Mouse (Mus musculus): Measurements from ENCODE around the gene Slc35c1. TPM values are rescaled to one million over a fixed set of nuclear protein-coding genes. Genes with fewer than 3 reads are reported as not detected.

Gene Slc35c1
- total and polyA plus RNA-seq, 2 experiments from 2014 or later: 9.1 to 14.4 TPM

GRCm38 (mm10) chr2:92459141-92459920 is 1.0 kb downstream of the Slc35c1 start:
- H3K4me2 ChIP-seq (ENCODE audit: low read depth): peak overlapping the region; percentile 94
- peak overlapping the region; percentile 87 for H3K4me3 ChIP-seq (ENCODE audit: low read depth, low read length)
- peaks cover 3% of the 10 kb centered on the region for H3K36me3 ChIP-seq (ENCODE audit: insufficient read depth)
- peak overlapping the region; percentile 72 for H3K9ac ChIP-seq
- WGBS: under 1% methylated on average over 55 of the region's 55 CpGs
- H3K27ac ChIP-seq (ENCODE audit: low read depth, low read length): peak overlapping the region; percentile 54
- ATAC-seq (peak; percentile 93), DNase-seq (peak; percentile 88)
- H3K27me3 ChIP-seq (ENCODE audit: insufficient read depth, low read length): no peaks in the 10 kb centered on the region; the same call in 1 of the 2 replicates
- H3K9me3 ChIP-seq (ENCODE audit: low read length): no peaks in the 10 kb centered on the region
- H3K4me1 ChIP-seq (ENCODE audit: insufficient read depth): peaks cover 23% of the 10 kb centered on the region
- no peak for TF ChIP-seq CTCF (IDR thresholded peaks at IDR 0.05; ENCODE audit: low read depth)

GRCm38 (mm10) chr2:92458481-92458880 is 1.9 kb downstream of the Slc35c1 start:
- ATAC-seq (no peak), DNase-seq (no peak)
- Histone ChIP-seq H3K4me2 (ENCODE audit: low read depth) (peak overlapping the region; percentile 94), H3K4me1 (ENCODE audit: insufficient read depth) (peaks cover 23% of the 10 kb centered on the region), H3K4me3 (ENCODE audit: low read depth, low read length) (peak overlapping the region; percentile 87), H3K9me3 (ENCODE audit: low read length) (no peaks in the 10 kb centered on the region), H3K27ac (ENCODE audit: low read depth, low read length) (no peak overlapping the region), H3K9ac (peak overlapping the region; percentile 72), H3K36me3 (ENCODE audit: insufficient read depth) (peaks cover 12% of the 10 kb centered on the region), H3K27me3 (ENCODE audit: insufficient read depth, low read length) (no peaks in the 10 kb centered on the region; the same call in 1 of the 2 replicates)
- TF ChIP-seq CTCF (IDR thresholded peaks at IDR 0.05; ENCODE audit: low read depth): no peak
- whole genome bisulfite sequencing: 76% methylated on average over 13 of the region's 13 CpGs

DNA sequence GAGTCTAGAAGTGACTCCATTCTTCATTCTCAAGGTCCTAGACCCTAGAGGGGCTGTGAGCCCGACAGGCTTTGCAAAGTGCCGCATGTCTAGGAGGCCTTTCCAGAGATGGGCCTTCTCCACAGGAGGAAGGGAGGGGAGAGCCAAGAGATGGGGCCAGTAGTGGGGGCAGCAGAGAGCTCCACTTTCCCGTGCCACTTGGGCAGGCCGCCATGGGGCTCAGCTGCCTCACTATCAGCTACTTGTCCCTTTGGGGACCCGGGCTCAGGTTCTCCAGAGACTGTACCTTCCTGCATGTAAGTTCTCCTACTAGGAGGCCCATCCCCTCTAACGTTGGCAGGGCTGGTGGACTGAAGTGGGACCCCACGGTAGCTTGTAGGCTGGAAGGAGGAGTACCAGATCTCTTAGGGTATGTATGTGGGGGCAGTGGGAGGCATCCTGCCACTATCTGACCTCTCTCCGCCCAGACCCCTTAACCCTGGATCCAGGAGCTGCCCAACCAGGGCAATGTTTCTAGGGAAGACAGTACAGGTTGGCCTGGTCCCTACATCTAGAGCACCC is 3.3 kb downstream of the Slc35c1 start:
- WGBS: 67% methylated on average over 8 of the region's 8 CpGs
- Histone ChIP-seq H3K4me2 (ENCODE audit: low read depth) (peak overlapping the region; percentile 94), H3K36me3 (ENCODE audit: insufficient read depth) (peaks cover 25% of the 10 kb centered on the region), H3K27ac (ENCODE audit: low read depth, low read length) (no peak overlapping the region), H3K9ac (peak overlapping the region; percentile 22; the same call in 1 of the 2 replicates), H3K4me1 (ENCODE audit: insufficient read depth) (peaks cover 23% of the 10 kb centered on the region), H3K4me3 (ENCODE audit: low read depth, low read length) (no peak overlapping the region), H3K9me3 (ENCODE audit: low read length) (no peaks in the 10 kb centered on the region), H3K27me3 (ENCODE audit: insufficient read depth, low read length) (no peaks in the 10 kb centered on the region; the same call in 1 of the 2 replicates)
- ATAC-seq (no peak), DNase-seq (no peak)
- TF ChIP-seq CTCF (IDR thresholded peaks at IDR 0.05; ENCODE audit: low read depth): no peak

- H3K4me3 ChIP-seq (ENCODE audit: low read depth, low read length): no peak overlapping the region
- no peak for DNase-seq
- H3K9me3 ChIP-seq (ENCODE audit: low read length): no peaks in the 10 kb centered on the region
- no peak for TF ChIP-seq CTCF (IDR thresholded peaks at IDR 0.05; ENCODE audit: low read depth)
- no peaks in the 10 kb centered on the region; the same call in 1 of the 2 replicates for H3K27me3 ChIP-seq (ENCODE audit: insufficient read depth, low read length)
- H3K4me2 ChIP-seq (ENCODE audit: low read depth): no peak overlapping the region
- H3K27ac ChIP-seq (ENCODE audit: low read depth, low read length): no peak overlapping the region
- H3K4me1 ChIP-seq (ENCODE audit: insufficient read depth): peaks cover 23% of the 10 kb centered on the region
- no peak for ATAC-seq
- WGBS: 61% methylated on average over 2 of the region's 3 CpGs
- H3K36me3 ChIP-seq (ENCODE audit: insufficient read depth): peaks cover 26% of the 10 kb centered on the region
- H3K9ac ChIP-seq: peak overlapping the region; percentile 4; the same call in 1 of the 2 replicates
Observed at GRCm38 (mm10) chr2:92455704-92456103, 4.6 kb downstream of the Slc35c1 start.

DNA sequence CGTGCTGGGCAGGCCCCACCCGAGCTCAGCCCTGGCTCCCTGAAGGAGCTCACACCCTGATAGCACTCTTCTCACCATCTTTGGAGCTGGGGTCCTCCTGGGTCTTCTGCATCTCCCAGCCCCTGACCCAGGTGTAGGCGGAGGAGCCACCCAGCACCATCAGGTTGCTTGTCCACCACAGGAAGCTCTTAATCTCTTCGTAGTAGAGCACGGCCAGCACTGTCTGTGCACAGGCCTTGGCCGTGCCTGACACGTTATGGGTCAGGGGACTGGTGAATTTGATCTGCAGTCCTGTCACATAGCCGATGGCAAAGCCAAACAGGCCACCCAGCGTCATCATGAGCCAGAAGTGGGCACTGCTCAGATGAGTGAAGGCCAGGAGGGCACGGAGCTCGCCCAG is 6.2 kb downstream of the Slc35c1 start:
- H3K4me3 ChIP-seq (ENCODE audit: low read depth, low read length): no peak overlapping the region
- ATAC-seq: no peak
- H3K27ac ChIP-seq (ENCODE audit: low read depth, low read length): no peak overlapping the region
- H3K4me2 ChIP-seq (ENCODE audit: low read depth): no peak overlapping the region
- no peak for TF ChIP-seq CTCF (IDR thresholded peaks at IDR 0.05; ENCODE audit: low read depth)
- H3K4me1 ChIP-seq (ENCODE audit: insufficient read depth): peaks cover 23% of the 10 kb centered on the region
- no peak overlapping the region for H3K9ac ChIP-seq
- DNase-seq: no peak
- H3K27me3 ChIP-seq (ENCODE audit: insufficient read depth, low read length): no peaks in the 10 kb centered on the region
- H3K36me3 ChIP-seq (ENCODE audit: insufficient read depth): peaks cover 26% of the 10 kb centered on the region
- 93% methylated on average over 11 of the region's 11 CpGs for whole genome bisulfite sequencing
- no peaks in the 10 kb centered on the region for H3K9me3 ChIP-seq (ENCODE audit: low read length)

GRCm38 (mm10) chr2:92451126-92451525 is 9.2 kb downstream of the Slc35c1 start:
- 93% methylated on average over 3 of the region's 3 CpGs for WGBS

More at GRCm38 (mm10) chr2:92451126-92451525, 9.2 kb downstream of the Slc35c1 start:
- peaks cover 26% of the 10 kb centered on the region for H3K36me3 ChIP-seq (ENCODE audit: insufficient read depth)
- no peak overlapping the region for H3K4me3 ChIP-seq (ENCODE audit: low read depth, low read length)
- ATAC-seq (no peak), DNase-seq (no peak)
- H3K27ac ChIP-seq (ENCODE audit: low read depth, low read length): no peak overlapping the region
- no peak overlapping the region for H3K9ac ChIP-seq
- H3K27me3 ChIP-seq (ENCODE audit: insufficient read depth, low read length): no peaks in the 10 kb centered on the region
- no peak overlapping the region for H3K4me2 ChIP-seq (ENCODE audit: low read depth)
- TF ChIP-seq CTCF (IDR thresholded peaks at IDR 0.05; ENCODE audit: low read depth): no peak
- H3K4me1 ChIP-seq (ENCODE audit: insufficient read depth): no peaks in the 10 kb centered on the region
- no peaks in the 10 kb centered on the region for H3K9me3 ChIP-seq (ENCODE audit: low read length)

Data from forebrain, postnatal 0 days (tissue).